Mouse (Mus musculus) G1E (cell line): ENCODE data around the gene Incenp.
"Not testable (repeated sequence)": the region's sequence is repeated elsewhere in the genome, so short reads cannot be mapped to it uniquely, and the experiment has no call there.

Experiments used
- CTCF ChIP-seq: IDR thresholded peaks from 2 replicates; pipeline ENCODE4 v1.5.1; 2012; ENCODE audit warnings: low read depth, low read length, inconsistent platforms, mixed read lengths
- GATA1 ChIP-seq: IDR thresholded peaks from 2 replicates; pipeline ENCODE4 v1.6.1; 2012; ENCODE audit warnings: borderline replicate concordance, low read length, inconsistent platforms, mixed read lengths
- TAL1 ChIP-seq: conservative IDR thresholded peaks from 2 replicates; pipeline ENCODE4 v1.6.1; 2012; ENCODE audit warnings: low read depth, low read length, inconsistent platforms, mixed read lengths

GRCm38 (mm10) chr19:9900696-9901095 is 1.3 kb upstream of the Incenp start:
- not testable (repeated sequence) for TF ChIP-seq TAL1, CTCF, GATA1
